Mouse (Mus musculus): ENCODE results near the gene Crip2.
A peak's percentile ranks its signal among the peaks of the same experiment; 100 is the strongest.

Gene Crip2

DNA sequence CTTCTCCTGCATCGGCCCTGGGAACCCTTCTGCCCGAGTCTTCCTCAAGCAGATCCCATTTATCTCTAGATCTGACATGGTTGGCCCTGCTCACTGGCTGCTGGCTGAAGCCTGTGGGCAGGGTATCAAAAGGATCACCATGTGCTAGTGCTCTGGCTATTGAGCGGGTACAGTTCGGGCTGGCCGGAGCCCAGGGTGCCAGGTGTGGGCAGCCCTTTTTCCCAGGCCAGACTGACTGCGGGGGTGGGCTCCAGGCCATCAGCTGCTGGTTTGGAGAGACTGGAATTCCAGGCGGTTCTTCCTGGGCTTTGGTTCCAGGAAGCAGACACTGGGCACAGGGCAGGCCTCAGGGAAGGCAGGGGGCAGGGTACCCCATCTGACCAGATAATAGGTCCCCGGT is 7.4 kb downstream of the Crip2 start:
- DNase-seq (ENCODE audit: low spot score), result no peak

DNA sequence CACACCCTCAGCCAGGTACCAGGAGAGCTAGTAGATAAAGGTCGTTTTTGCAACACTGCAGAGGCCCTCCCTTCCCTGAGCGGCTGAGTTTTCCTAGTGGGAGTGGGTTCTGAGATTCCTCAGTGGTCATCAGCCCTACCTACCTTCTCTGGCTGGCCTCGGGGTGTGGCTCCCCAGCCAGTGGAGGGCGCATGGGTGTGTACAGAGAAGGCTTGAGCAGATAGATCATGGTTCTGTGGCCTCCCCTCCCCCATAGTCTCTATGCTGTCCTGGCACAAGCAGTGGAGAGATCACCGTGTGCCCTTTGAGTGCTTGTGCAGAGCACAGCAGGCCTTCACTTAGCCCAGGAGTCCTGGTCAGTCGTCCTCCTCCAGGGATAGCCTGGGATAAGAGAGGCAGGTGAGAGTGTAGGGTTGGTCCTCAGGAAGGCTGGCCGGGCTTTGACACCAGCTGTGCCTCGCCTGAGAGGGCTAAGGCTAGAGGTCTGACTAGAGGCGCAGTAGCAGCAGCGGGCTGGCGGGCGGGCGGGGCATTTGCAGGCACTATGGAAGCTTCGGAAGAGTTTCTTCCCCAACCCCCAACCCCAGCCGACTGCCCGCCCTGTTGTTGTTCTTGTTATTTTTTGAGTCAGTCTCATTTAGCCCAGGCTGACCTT is 8.5 kb downstream of the Crip2 start:
- peak; percentile 65 for DNase-seq (ENCODE audit: low spot score)

DNA sequence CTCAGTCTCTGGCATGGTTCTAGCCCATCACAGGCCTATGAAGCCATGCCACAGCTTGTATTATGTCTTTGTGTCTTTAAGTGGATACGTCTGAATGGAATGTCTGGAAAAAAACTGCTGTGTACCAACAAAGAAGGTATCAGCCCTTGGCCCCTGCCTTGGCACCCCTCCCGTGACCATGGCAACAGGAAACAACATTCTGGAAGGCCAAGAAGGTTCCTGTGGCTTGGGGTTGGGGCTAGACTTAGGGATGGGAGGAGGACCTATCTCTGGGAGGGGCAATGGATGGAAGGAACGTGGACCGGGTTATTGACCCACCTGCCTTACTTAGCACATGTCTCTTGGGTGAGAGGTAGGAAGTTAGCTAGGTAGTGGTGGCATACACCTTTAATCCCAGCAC is 9.3 kb downstream of the Crip2 start:
- DNase-seq (ENCODE audit: low spot score), result no peak

DNA sequence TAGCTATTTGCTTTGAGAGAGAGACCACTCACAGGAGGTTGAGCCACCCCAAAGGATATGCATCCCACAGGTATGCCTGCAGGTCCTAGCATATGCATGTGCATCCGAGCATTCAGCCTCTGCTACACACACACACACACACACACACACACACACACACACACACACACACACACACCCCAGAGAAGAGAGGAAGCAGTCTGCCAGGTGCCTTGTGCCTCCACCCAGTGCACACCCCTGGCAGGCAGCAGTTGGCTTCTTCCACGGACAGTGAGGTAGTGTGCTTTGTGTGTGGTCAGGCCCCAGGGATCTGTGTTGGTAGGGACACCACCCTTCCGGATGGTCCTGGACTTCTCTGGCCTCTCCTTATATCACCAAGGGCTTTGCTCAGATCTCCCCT is 9.9 kb downstream of the Crip2 start:
- DNase-seq (ENCODE audit: low spot score), result no peak

DNA sequence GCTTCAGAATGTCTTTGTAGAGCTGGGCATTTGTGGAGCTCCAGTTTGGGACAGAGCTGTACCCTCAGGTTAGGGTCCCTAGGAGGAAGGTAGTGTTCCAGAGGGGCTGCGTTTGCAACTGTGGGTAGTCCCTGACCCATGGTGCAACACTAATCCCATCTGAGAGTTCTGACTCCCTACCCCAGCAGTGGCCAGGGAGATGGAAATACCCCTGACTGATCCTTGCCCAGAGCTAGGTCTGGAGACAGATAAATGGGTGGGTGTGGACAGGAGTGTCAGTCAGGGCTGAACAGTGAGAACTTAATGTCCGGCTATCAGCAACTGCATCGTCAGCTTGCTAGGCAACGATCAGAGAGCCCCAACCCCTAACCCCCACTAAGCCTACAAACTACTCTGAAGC is 10.6 kb downstream of the Crip2 start:
- no peak for DNase-seq (ENCODE audit: low spot score)

DNA sequence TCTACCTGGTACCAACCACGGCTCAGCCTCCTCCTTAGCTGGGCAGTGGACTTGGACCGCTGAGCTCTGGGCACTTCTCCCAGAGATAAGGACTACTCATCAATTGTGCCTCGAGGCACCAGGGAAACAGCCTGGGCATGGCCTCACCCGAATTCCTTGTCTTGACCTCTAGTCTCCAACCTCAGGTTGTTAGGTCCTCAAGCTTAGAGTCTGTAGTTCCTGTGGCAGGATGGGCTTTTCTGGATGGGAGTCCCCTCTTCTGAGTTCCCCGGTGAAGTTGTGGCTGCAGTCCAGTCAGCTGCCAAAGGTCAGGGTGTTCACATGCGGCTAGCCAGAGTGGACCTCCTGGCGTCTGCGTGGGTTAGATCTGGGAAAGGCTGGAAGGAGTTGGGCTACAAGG is 11.0 kb downstream of the Crip2 start:
- DNase-seq (ENCODE audit: low spot score), result no peak

DNA sequence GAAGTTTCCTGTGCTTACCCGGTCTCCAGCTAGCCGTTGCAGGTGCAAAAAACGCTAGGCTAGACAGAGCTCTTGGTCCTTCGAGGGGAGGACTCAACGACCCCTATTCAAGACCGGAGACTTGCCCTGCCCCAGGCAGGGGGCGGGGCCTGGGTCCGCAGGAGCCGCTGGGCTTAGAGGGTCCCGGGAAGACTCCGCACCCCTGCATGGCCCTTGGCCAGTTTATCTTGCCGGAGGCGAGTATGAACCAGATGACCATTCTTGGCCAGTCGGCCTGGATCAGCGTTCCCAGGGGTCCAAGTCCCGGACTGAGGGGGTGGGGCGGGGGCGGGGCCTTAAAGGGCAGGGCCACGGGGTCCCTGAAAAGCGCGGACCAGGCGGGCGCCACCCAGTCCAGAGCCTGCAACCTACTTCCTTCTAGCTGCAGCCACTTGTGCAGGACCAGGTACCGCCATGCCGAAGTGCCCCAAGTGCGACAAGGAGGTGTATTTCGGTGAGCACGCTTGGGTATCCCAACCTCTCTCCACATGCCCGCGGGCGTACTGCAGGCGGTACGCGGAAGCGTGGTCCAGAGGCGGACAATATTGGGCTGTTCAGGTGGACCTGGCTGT is 11.7 kb downstream of the Crip2 start:
- no peak for DNase-seq (ENCODE audit: low spot score)

DNA sequence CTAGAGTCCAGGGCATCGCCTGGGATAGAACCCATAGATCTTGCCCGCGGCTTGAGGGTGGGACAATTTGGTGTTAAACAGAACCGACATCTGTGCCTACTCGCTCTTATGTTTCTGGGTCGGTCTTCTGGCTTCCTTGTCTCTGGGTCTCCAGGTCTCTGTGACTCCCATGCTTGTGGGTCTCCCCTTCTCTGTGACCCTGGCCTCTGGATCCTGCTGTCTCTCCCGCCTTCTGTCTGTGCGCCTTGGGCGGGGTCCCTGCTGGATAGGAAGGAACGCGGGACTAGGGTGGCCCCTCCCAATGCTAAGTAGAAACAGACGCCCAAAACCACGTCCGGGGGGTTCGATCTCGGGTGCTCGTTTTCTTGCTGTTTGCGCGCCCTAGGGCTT is 12.2 kb downstream of the Crip2 start:
- no peak for DNase-seq (ENCODE audit: low spot score)

DNA sequence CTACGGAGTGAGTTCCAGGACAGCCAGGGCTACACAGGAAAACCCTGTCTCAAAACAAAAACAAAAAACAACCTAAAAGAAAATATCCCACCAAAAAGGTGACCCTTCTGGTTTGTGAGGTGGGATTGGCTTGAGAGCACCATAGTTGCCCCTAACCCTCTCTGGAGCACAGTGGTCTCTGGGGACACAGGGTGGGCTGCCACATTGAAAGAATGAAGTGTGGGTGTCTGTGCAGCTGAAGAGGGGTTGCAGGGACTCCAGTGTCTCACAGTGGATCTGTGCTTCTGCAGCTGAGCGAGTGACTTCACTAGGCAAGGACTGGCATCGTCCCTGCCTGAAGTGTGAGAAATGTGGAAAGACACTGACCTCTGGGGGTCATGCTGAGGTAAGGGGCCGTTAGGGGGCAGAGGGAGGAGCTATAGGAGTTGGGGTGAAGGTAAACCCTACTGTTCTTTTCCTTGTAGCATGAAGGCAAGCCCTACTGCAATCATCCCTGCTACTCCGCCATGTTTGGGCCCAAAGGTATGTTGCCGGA is 13.0 kb downstream of the Crip2 start:
- DNase-seq (ENCODE audit: low spot score), result no peak

DNA sequence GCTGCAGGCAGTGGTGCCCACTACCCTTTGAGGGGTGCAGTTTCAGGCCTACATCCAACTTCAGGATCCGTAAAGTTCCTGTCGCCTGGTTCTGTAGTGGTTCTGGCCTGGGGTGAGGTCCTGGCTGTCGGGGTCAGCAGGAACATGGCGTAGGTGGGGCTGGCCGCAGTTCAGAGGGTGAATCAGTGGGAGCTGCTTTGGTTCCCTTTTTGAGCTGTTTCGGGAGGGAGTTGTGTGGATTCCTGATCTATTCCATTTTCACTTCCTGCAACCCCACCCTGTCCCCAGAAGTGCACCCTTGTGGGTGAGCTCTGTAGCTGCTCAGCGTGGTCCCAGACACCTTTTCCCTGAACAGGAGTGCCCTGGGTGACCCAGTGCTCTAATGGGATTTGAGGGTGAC is 13.9 kb downstream of the Crip2 start:
- no peak for DNase-seq (ENCODE audit: low spot score)

DNA sequence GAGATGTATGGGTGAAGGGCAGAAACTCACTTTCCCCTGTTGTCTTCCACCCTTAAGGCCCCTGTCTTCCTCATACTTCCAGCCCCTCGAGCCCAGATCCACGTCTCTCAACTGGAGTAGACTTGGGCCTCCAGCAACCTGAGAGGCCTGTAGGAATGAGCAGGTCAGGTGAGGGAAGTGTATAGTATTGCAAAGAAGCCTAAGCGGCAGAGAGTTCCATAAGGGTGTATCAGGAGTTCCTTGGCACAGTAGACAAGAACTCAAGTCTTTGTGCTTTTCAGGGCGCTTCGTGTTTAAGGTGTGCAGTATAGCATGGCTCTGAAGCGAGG is 14.7 kb downstream of the Crip2 start:
- no peak for DNase-seq (ENCODE audit: low spot score)

DNA sequence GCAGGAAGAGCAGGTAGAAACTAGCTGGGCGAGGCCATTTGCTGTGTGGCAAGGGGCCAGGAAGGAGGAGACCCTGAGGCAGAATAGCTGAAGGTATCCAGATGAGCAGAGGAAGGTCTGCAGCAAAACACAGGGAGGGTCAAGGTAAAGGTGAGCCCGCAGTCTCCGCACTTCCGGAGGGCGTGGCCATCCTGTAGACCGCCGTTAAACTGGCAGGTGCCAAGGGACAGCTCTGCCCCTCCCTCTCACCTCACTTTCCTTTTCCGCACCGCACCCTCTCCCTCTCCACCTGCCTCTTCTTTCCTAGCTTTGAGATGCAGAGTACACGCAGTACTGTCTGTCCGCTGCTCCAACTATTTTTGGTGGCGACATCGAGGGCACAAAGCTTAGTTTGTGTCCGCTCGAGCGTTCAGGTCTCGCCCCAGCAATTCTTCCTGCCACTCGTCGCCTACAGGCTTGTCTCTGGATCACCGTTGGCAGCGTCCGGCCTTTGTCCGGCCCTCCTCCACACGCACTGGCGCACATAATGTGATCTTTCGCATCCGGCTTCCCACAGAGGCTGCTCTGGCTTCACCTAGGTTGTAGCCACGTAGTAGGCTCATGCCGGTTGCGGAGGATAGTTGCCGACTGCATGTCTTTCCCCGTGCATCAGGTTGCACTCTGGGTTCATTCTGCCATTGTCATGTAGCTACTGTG is 15.2 kb downstream of the Crip2 start:
- no peak for DNase-seq (ENCODE audit: low spot score)

DNA sequence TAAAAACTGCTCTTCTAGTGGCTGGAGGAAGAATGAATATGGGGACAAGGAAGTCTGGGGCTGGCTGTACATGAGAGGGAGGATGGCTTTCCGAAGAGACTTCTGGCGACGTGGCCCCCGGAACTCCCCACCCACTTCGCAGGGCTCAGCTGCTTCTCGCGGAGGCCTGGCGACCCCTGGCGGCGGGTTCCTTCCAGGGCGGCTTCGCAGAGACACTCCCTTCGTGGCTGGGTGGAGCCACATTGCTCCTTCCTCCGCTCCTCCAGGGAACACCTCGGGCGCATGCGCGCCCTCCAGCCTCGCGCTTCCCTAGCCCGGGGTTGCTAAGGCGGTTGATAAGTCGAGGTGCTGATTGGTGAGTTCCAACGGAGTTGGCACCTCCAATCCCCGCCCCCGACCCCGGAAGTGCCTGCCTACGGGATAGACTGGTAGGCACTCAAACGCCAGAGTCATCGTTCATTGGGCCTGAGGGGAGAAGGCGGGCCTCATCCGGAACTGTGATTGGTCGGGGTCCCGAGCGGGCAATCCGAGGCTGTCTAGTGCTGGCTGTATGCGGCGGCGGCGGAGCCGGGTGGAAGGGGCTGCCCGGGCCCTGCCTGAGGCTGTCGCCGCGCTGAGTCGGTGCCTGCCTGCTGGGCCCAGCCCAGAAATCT is 16.0 kb downstream of the Crip2 start, which contains the start of gene Tedc1:
Gene Tedc1, plus strand, starts transcription at position 535 of the 653 bp plus-strand sequence.
- DNase-seq (ENCODE audit: low spot score), result peak; percentile 99

DNA sequence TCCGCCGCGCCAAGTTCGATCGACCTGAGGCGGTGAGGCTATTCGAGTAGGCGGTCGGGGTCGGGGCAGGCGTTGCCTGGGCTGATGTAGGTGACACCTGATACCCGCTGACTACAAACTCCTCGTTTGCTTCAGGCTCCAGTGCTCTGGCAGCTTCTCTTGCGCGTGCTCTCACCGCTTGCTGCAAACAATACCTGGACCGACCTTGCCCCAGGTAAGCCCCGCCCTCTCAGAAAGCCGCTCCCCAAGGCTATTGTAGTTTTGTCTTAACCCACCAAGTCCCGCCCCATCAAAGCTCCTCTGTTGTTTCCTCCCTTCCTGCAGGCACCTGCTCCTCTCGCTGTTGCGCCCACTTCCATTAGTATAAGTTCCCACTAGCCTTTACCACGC is 16.5 kb downstream of the Crip2 start:
- no peak for DNase-seq (ENCODE audit: low spot score)

DNA sequence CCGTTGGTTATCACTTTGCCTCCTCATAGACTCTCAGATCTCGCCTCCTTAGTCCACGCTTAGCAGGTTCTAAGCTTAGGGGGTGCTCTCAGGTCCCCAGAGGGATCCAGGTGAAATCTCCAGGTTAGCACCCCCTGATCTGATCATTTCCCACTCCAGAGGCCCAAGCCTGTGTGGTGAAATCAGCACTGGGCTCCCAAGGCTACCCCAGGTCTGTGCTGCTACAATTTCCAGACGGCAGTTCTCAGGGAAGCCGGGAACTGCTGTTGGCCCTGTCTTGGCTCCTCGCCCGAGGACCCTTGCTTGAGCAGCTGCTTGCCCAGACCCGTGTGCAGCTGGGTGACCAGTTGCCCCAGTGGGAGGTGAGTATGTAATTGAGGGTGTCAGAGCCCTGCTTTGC is 17.0 kb downstream of the Crip2 start:
- DNase-seq (ENCODE audit: low spot score), result no peak

DNA sequence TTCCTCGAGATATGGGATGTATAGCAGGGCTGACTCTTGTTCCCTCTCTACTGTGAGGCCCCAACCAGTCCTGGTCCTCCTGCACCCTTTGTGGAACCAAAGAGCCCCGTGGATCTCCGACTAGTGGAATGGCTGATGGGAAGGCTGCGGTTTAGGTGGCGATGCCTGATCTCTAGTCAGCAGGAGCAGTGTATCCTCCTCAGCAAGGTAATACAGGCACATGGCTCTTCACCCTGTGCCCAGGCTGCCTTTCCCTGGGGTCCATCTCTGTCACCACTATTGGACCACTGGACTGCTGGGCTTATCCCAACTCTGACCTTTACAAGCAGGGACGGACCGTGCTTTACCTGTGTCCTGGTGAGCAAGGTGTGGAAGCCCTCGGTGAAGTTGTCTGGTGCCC is 17.5 kb downstream of the Crip2 start:
- no peak for DNase-seq (ENCODE audit: low spot score)

DNA sequence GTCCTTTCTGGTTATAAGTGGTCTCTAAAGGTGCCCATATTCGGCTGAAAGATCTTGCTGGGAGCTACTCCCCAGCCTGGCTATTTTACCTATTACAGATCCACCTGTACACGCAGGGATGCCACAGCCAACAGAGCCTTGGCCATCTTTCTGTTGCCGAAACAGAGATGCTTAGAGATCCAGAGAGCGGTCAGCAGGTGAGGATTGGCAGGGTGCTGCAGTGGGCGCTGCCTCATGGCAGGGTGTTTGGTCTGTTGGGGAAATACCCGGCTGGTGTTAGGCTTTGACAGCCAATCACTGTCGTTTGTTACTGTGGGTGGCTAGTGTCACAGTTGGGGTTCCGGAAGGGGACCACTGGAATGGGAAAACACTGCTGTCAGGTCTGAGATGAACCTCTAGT is 17.9 kb downstream of the Crip2 start:
- DNase-seq (ENCODE audit: low spot score), result no peak

DNA sequence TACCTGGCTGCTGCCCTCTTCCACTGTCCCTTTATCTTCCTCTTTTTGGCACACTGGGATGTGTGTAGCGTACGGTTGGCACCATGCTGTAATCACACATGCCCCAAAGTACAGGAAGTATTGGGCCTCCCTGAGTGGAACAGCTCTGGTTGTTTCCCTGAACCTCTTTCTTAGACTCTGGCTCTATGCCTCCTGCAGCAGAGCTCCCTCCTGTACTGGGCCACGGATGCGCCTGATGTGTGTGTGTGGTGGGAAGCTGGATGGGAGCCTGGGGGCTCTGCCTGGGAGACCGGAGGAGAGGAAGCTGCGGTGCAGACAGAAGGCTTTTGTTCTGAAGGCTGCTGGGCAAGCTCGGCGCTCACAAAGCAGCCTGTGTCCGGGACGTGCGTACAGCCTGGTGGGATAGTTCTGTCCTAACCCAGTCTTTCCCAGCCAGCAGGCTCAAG is 23.5 kb downstream of the Crip2 start:
- no peak for DNase-seq (ENCODE audit: low spot score)

DNA sequence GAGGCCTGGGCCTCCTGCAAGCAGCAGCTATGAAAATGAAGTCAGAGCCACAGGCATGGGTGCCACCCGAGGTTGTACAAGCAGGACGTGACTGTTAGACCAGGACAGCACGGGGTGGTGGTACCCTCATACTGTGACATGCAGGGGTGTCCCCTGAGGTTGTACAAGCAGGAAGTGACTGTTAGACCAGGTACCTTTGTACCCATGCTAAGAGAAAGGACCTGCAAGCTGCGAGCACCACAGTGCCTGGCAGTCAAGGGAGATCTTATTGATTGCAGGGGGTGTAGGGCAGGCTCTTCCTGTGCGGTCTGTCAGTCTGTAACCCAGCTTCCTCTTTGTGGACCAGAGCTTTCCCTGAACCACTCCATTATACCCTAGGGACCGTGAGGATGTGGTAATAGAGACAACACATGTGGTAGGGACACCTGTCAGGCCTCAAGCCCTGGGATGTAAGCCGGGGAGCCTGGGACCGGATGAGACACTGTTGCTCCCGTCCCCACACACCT is 28.0 kb downstream of the Crip2 start:
- no peak for DNase-seq (ENCODE audit: low spot score)

DNA sequence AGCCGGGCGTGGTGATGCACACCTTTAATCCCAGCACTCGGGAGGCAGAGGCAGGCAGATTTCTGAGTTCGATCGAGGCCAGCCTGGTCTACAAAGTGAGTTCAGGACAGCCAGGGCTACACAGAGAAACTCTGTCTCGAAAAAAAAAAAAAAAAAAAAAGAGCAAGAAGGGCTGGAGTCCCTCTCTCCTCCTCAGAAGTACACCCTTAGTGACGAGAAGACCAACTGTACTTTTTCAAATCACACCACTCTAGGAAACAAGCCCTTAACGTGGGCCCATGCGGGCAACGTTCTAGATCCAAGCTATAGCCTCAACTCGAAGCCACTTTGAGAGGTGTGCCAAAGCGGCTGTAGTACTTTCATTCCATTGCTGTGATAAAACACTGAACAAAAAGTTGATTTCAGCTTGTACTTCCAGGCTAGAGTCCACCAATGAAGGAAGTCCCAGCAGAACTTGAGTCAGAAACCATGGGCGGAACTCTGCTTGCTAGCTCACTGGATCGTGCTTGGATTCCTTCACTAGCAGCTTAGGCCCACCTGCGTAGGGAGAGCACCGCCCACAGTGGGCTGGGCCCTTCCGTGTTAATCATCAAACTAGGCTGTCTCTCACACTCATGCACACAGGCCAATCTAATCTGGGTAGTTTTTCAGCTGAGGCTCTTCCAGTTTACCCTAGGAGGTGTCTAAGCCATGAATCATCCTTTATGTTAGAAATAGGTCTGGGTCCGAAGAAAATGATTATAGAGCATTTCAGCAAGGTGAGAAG is 37.1 kb downstream of the Crip2 start:
- no peak for DNase-seq (ENCODE audit: low spot score)

DNA sequence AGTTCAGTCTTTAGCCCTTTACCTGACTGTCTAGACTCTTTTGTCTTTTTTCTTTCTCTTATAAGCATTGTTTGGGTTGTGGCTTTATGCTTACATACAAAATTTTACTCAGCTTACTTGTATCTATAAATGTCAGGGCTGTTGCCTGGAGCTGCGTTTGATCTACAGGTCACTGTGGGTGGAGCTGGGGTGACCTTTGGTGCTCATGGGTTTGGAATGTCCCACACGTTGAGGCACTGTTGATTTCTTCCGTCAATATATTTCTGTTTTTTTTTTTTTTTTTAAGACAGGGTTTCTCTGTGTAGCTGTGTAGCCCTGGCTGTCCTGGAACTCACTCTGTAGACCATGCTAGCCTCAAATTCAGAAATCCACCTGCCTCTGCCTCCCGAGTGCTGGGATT is 41.0 kb downstream of the Crip2 start:
- DNase-seq (ENCODE audit: low spot score), result no peak

DNA sequence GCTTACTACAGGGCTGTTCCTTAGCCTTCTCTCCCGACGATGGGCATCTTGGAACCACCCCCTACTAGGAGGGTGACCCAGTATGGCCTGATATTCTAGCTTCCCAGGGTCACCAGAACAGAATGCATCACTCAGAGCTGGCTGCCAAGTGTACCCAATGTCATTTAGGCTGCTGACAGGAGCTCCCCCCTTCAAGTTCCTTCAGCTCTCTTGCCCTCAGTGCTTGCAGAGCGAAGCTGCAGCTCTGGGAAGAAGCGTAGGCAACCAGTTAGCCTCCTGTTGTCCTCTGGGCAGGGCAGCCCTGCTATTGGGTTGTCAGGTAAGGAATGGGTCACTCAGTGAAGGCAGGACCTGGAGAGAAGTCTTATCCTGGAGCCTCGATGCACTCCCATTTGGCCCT is 44.9 kb downstream of the Crip2 start:
- no peak for DNase-seq (ENCODE audit: low spot score)
